Mouse (Mus musculus) embryonic facial prominence, embryonic 10.5 days (tissue): ENCODE measurements at regions not wholly inside any gene's neighbourhood (a gene's known extent, or its start where the extent isn't known, plus 50 kb on each side); places are given as distances from the start of the nearest gene placed in this dataset.

Experiments used
- DNase-seq: peaks from one replicate; pipeline ENCODE4 v3.0.0-alpha.2; 2017; ENCODE audit warnings: low spot score
- H3K27ac ChIP-seq: fragments of 300-500 bp; sonication (generic); replicated peaks from 2 replicates; pipeline ENCODE4 v1.5.1; 2016; ENCODE audit warnings: mild to moderate bottlenecking
- H3K27me3 ChIP-seq: fragments of 300-500 bp; sonication (generic); replicated peaks from 2 replicates; pipeline ENCODE4 v1.6.1; 2016; ENCODE audit warnings: low read depth, mild to moderate bottlenecking; ENCODE audit not compliant: poor library complexity, severe bottlenecking
- H3K36me3 ChIP-seq: fragments of 300-500 bp; sonication (generic); replicated peaks from 2 replicates; pipeline ENCODE4 v1.6.1; 2016; ENCODE audit warnings: mild to moderate bottlenecking, moderate library complexity
- H3K4me1 ChIP-seq: fragments of 300-500 bp; sonication (generic); 2 replicates; pipeline ENCODE4 v1.6.1; 2016
- H3K4me3 ChIP-seq: fragments of 300-500 bp; sonication (generic); 2 replicates; pipeline ENCODE4 v1.5.1; 2016; ENCODE audit warnings: mild to moderate bottlenecking, moderate library complexity
- H3K9me3 ChIP-seq: fragments of 300-500 bp; sonication (generic); 2 replicates; pipeline ENCODE4 v1.6.1; 2016; ENCODE audit warnings: mild to moderate bottlenecking
- WGBS: fragments of 180-500 bp; shearing (Covaris S2); methylation state at CpG from one replicate; pipeline ENCODE4 v1.1.7; 2016; 5-methylcytosine and 5-hydroxymethylcytosine counted together

DNA sequence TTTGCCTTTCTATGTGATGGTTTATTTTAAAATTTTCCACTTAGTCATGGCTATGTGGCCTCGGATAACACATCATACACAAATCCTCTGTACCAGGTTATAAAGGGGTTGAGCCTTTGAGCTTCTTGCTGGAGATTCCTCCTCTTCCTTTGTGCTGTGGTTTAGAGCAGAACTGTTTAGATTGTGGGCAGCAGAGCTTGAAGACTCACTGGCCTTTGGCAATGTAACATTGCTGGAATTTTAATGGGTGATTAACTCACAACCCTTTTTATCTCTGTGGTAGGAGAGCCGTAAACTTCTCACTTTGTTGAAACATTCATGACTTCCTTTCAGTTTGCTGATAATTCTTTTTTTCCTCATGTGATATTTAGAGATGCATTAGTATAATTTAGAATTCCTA is 413.0 kb downstream of the Lmo7 start:
- Histone ChIP-seq H3K27ac (no peak overlapping the region), H3K4me3 (no peak overlapping the region), H3K27me3 (no peaks in the 10 kb centered on the region), H3K9me3 (no peaks in the 10 kb centered on the region), H3K36me3 (no peaks in the 10 kb centered on the region), H3K4me1 (no peaks in the 10 kb centered on the region)
- DNase-seq: no peak
- 37% methylated on average over 2 of the region's 2 CpGs for WGBS

DNA sequence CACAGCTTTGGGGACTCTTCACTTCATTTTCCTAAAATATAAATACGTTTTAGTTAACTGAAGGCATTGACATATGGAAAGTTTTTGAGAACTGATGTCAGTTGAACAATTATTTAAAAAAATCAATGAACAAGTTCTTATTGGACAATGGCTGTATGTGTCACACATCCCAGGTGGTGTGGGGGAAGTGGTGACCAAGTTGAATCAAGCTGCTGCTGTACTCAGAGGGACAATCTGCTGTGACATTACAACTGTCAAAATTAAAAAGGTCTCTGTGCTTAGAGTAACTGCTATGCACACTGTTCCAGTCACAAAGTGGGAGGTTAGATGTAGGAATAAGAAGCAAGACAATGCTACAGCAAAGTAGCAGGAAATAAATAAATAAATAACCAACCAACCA is 409.2 kb downstream of the Lmo7 start:
- H3K4me3 ChIP-seq: no peak overlapping the region
- H3K9me3 ChIP-seq: no peaks in the 10 kb centered on the region
- H3K27ac ChIP-seq: no peak overlapping the region
- WGBS: 90% methylated on average over 1 of the region's 1 CpGs
- H3K4me1 ChIP-seq: no peaks in the 10 kb centered on the region
- DNase-seq: no peak
- no peaks in the 10 kb centered on the region for H3K36me3 ChIP-seq
- no peaks in the 10 kb centered on the region for H3K27me3 ChIP-seq

DNA sequence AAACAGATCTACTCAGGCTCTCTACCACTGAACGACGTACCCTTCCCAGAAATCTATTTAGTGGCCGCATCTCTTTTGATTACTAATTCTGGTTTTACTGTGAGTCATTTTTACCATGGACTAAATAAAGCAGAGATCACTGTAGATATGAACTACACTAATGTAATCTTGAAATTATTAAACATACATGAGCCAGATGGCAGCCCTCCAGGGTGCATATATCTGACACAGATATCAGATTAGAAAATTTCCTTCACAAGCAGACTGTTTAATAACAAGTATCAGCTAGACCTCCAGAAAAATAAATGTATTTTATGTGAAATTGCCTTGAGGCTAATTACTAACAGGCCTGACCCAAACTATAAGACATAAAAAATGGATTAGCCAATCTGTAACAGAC is 388.4 kb downstream of the Lmo7 start:
- no peaks in the 10 kb centered on the region for H3K9me3 ChIP-seq
- WGBS: 82% methylated on average over 3 of the region's 3 CpGs
- no peak for DNase-seq
- H3K4me1 ChIP-seq: no peaks in the 10 kb centered on the region
- H3K4me3 ChIP-seq: no peak overlapping the region
- H3K27me3 ChIP-seq: no peaks in the 10 kb centered on the region
- H3K27ac ChIP-seq: no peak overlapping the region
- H3K36me3 ChIP-seq: no peaks in the 10 kb centered on the region

DNA sequence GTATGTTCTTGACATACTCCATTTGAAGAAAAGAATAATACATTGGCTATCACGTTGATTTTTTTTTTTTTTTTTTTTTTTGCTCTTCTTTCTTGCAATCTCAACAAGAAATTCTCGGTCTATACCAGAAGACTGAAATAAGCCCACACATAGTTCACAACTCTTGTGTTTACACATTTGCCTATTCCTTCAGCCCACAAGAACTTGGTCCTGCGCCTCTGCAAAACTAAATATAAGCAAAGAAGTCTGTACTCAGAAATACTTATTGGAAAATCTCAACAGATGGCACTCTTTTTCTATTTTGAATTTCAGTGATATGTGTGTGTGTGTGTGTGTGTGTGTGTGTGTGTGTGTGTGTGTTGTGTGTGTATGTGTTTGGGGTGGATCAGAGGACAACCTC is 376.4 kb downstream of the Lmo7 start:
- WGBS: 82% methylated on average over 3 of the region's 3 CpGs
- no peak for DNase-seq
- no peaks in the 10 kb centered on the region for H3K9me3 ChIP-seq

DNA sequence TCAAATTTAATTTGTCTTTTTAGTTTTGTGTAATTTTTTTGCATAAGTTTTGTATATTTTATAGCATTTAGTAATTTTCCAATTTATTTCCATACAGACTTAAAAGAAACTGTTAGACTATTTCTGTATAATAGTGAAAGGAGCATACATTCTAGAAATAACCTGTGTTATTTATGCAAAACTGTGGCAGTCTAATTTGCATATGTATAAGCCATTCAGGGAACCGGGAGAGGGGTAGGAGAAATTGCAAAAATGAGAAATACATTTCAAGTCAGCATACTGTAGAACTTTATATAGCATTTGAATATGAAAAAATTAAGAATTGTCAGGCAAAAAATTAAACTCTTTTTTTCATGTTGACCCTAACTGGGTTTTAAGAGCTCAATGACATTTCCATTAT is 364.3 kb downstream of the Lmo7 start:
- no peaks in the 10 kb centered on the region for H3K36me3 ChIP-seq
- 91% methylated on average over 1 of the region's 1 CpGs for WGBS

More for the DNA sequence above, 376.4 kb downstream of the Lmo7 start:
- H3K4me3 ChIP-seq: no peak overlapping the region
- H3K27me3 ChIP-seq: no peaks in the 10 kb centered on the region
- H3K27ac ChIP-seq: no peak overlapping the region
- no peaks in the 10 kb centered on the region for H3K36me3 ChIP-seq
- H3K4me1 ChIP-seq: no peaks in the 10 kb centered on the region

DNA sequence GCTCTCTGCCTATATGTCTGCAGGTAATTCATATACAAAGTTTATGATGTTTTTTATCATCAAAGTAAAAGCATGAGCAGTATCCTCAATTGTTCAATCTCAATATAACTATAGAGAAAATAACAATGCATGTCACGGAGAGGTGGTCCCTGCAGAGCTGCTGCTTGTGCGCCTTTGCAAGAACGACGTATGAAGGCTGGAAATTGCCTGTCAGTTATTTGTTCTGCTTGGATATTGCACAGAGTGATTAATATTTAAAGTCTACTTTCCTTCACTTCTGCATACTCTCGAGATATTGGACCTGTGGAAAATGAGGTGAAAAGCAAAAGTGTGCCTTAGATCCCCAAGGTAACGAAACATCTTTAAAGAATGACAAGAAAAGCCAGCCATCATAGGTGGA is 362.8 kb downstream of the Lmo7 start:
- no peaks in the 10 kb centered on the region for H3K27me3 ChIP-seq
- no peak overlapping the region for H3K4me3 ChIP-seq
- no peak for DNase-seq
- no peaks in the 10 kb centered on the region for H3K4me1 ChIP-seq
- H3K36me3 ChIP-seq: no peaks in the 10 kb centered on the region
- 84% methylated on average over 6 of the region's 6 CpGs for WGBS
- H3K27ac ChIP-seq: no peak overlapping the region
- H3K9me3 ChIP-seq: no peaks in the 10 kb centered on the region

More for the DNA sequence above, 364.3 kb downstream of the Lmo7 start:
- no peak overlapping the region for H3K27ac ChIP-seq
- DNase-seq: no peak
- H3K27me3 ChIP-seq: no peaks in the 10 kb centered on the region
- H3K4me1 ChIP-seq: no peaks in the 10 kb centered on the region
- no peak overlapping the region for H3K4me3 ChIP-seq
- H3K9me3 ChIP-seq: no peaks in the 10 kb centered on the region

DNA sequence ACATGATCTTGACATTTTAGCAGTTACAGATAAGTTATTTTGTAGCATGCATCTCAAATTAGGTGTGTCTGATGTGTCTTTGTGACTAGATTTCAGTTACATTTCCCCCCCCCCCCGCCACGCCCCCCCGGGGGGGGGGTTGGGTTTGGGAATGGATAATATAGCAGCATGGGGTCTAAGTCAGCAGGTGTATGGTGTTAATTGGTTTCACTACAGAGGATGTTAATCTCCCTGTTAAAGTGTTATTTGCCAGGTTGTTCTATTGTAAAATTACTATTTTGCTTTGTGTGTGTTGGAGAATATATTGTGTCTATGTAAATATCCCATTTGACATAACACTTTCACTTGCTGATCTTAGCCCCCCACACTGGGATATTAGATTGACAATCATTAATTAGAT is 319.2 kb downstream of the Lmo7 start:
- Histone ChIP-seq H3K4me3 (no peak overlapping the region), H3K36me3 (no peaks in the 10 kb centered on the region), H3K9me3 (no peaks in the 10 kb centered on the region), H3K27me3 (no peaks in the 10 kb centered on the region), H3K4me1 (no peaks in the 10 kb centered on the region), H3K27ac (no peak overlapping the region)
- 9% methylated on average over 3 of the region's 3 CpGs for WGBS
- DNase-seq: no peak

DNA sequence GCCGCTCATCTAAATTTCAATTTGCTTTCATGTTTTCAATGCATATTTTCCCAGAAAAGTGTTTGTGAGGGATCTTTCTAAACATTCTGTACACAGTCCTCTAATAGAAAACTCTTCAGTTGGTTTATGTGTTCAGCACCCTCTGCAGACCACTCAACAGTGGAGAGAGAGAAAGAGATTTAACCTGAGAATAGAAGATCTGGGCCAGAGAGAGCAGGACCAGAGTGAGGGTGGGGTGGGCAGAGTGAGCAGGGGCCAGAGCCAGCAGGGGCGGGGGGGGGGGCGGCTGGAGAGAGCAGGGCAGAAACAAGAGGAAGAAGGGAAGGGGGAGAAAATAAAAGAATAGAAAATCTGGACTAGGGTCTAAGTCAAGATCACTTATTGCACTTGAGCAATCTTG is 318.7 kb downstream of the Lmo7 start:
- no peaks in the 10 kb centered on the region for H3K27me3 ChIP-seq
- no peak for DNase-seq
- H3K36me3 ChIP-seq: no peaks in the 10 kb centered on the region
- WGBS: 36% methylated on average over 3 of the region's 3 CpGs
- H3K9me3 ChIP-seq: no peaks in the 10 kb centered on the region
- H3K4me3 ChIP-seq: no peak overlapping the region
- H3K27ac ChIP-seq: no peak overlapping the region
- H3K4me1 ChIP-seq: no peaks in the 10 kb centered on the region

DNA sequence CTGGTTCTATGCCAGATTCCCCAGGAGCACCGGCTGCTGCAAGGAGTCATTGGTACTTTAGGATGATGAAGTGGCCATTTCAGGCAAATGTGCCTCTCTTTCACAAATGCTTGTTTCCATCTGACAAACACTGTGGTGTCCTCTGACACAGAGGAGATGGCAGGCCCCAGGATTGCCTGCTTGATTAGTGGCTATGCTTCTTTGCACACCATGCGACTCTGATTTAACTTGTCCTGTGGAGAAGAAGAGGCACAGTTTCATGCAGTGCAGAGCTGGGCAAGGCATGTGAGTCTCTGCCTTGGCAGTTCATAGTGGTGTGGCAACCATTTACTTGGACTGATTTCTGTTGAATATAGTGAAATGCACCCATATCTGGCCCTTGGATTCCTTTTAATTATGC is 308.4 kb downstream of the Lmo7 start:
- Histone ChIP-seq H3K9me3 (no peaks in the 10 kb centered on the region), H3K4me3 (no peak overlapping the region), H3K4me1 (no peaks in the 10 kb centered on the region), H3K27ac (no peak overlapping the region), H3K27me3 (no peaks in the 10 kb centered on the region), H3K36me3 (no peaks in the 10 kb centered on the region)
- no peak for DNase-seq
- 90% methylated on average over 2 of the region's 2 CpGs for WGBS

DNA sequence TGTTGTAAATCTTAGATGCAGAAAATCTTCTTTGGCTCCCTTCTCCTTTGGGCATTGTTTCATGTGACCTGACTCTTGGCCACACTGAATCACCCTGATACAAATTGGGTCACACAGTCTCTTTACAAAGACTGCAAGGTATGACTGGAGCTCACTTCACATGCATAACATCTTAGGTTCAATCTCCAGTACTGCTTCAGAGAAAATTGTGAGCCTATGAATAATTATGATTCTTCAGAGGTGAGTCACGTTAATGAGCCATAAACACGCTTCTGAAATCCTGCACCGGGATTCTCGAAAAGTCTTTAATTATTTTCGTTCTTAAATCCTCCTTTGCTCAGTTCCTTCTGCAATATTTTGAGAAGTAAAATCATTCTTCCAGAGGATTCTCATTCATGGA is 307.7 kb downstream of the Lmo7 start:
- no peaks in the 10 kb centered on the region for H3K36me3 ChIP-seq
- H3K27me3 ChIP-seq: no peaks in the 10 kb centered on the region
- 91% methylated on average over 5 of the region's 5 CpGs for WGBS
- no peaks in the 10 kb centered on the region for H3K9me3 ChIP-seq
- H3K27ac ChIP-seq: no peak overlapping the region
- no peaks in the 10 kb centered on the region for H3K4me1 ChIP-seq
- DNase-seq: no peak
- no peak overlapping the region for H3K4me3 ChIP-seq

DNA sequence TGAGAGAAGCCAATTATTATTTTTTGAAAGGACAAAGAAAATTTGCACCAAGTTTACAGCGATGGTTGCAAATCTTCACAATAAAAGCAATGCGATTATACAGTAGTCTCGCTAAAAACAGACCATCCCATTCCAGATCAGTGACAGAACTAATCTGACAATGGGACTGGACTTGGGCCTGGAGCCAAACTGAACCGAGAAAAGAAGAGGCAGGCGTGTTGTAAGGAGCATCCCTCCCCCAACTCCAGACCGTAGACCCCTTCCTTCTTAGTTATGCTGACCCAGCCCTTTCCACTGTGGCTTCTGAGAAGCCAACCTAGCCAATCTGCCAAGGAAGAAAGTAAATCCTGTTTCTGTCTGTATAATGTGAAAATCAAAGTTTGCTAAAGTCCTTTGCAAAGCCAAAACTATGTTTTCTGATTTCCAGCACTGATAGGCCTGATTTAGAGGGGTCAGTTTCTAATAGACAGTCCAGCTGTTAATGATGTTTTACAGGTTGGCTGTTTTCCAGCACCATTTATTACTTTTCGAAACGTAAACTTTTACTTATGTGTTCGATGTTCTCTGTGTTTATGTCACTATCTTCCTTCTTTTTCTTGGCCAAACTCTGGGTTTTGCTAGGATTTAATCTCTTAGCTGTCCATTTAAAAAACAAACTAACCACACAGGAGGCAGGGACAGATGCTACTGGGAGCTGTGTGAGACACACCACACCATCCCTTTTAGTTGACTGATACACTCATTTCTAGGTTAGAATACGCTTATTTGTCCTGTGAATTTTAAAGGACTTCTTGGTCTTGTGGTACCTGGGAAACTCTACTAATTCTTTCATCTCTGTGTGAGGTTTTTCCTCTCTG is 301.5 kb downstream of the Lmo7 start:
- Histone ChIP-seq H3K4me1 (no peaks in the 10 kb centered on the region), H3K27me3 (no peaks in the 10 kb centered on the region), H3K27ac (no peak overlapping the region), H3K36me3 (no peaks in the 10 kb centered on the region), H3K9me3 (no peaks in the 10 kb centered on the region), H3K4me3 (no peak overlapping the region)
- no peak for DNase-seq
- 85% methylated on average over 10 of the region's 10 CpGs for WGBS

DNA sequence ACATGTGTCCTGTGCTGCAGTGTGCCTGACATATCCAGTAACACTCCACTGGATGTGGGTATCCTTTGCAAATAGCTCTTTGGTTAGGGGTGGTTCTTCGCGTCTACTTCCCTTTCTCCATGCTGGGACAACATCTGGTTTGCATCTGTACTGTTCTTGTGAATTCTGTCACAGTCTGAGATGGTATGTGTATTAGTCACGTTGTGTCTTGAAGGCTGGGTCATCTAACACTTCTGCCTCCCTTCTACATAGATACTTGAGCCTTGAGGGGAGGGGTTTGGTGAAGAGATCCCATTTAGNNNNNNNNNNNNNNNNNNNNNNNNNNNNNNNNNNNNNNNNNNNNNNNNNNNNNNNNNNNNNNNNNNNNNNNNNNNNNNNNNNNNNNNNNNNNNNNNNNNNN is 294.9 kb downstream of the Lmo7 start:
- no peaks in the 10 kb centered on the region for H3K4me1 ChIP-seq
- no peaks in the 10 kb centered on the region for H3K9me3 ChIP-seq
- no peaks in the 10 kb centered on the region for H3K36me3 ChIP-seq
- H3K27me3 ChIP-seq: no peaks in the 10 kb centered on the region
- H3K27ac ChIP-seq: no peak overlapping the region
- H3K4me3 ChIP-seq: no peak overlapping the region
- WGBS: 51% methylated on average over 3 of the region's 3 CpGs
- no peak for DNase-seq

DNA sequence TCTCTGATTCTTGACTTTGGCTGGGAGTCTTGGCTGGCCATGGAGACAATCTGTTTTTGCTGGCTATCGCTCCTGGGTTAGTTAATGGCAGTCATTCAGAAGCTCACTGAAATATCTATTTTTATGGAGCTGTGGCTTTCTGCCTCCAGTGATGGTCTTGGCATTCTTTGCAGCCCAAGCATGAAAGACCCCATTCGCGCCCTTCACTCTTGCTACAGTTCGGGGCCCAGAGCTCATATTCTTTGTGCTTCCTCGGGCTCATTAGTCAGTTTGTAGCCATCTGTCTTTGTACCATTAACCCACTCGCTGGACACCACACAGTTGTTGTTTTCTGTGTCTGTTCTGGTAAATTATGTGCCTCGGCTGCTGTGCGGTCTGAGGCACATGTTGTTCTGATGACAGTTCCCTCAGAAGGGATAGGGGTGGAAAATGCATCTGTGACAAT is 290.4 kb downstream of the Lmo7 start:
- Histone ChIP-seq H3K27ac (no peak overlapping the region), H3K36me3 (no peaks in the 10 kb centered on the region), H3K4me1 (no peaks in the 10 kb centered on the region), H3K9me3 (no peaks in the 10 kb centered on the region), H3K4me3 (no peak overlapping the region), H3K27me3 (no peaks in the 10 kb centered on the region)
- WGBS: 88% methylated on average over 8 of the region's 8 CpGs
- DNase-seq: no peak
